Mouse (Mus musculus): Measurements from ENCODE around the gene Gm36028. TPM values are rescaled to one million over a fixed set of nuclear protein-coding genes. Genes with fewer than 3 reads are reported as not detected.

The Gm36028 gene
- not detected for polyA plus RNA-seq (2015; fragmentation: Illumina TruSeq; extraction: RNeasy Lipid Tissue Mini Kit (QIAGEN cat#74804); ENCODE audit: insufficient read depth, low read depth, low replicate concordance)

GRCm38 (mm10) chr16:37861029-37861428, at the start of gene Gm36028:
Gm36028 (minus strand) TSS chr16:37861146.

GRCm38 (mm10) chr16:37867791-37868505, 7.0 kb upstream of the Gm36028 start, which contains the start of gene Lrrc58:
Lrrc58 (plus strand) TSS chr16:37868389.

Other genes starting within 250 kb of the Gm36028 start
- 19.6 TPM for gene Ndufb4, start 206.7 kb downstream of the Gm36028 start, polyA plus RNA-seq (2015; fragmentation: Illumina TruSeq; extraction: RNeasy Lipid Tissue Mini Kit (QIAGEN cat#74804); ENCODE audit: insufficient read depth, low read depth, low replicate concordance)
- gene Fstl1, start 84.3 kb downstream of the Gm36028 start, polyA plus RNA-seq (2015; fragmentation: Illumina TruSeq; extraction: RNeasy Lipid Tissue Mini Kit (QIAGEN cat#74804); ENCODE audit: insufficient read depth, low read depth, low replicate concordance) = 28.0 TPM
- 6.2 TPM for gene Lrrc58, start 7.2 kb upstream of the Gm36028 start, polyA plus RNA-seq (2015; fragmentation: Illumina TruSeq; extraction: RNeasy Lipid Tissue Mini Kit (QIAGEN cat#74804); ENCODE audit: insufficient read depth, low read depth, low replicate concordance)
- not detected for gene Gpr156, start 55.4 kb upstream of the Gm36028 start, polyA plus RNA-seq (2015; fragmentation: Illumina TruSeq; extraction: RNeasy Lipid Tissue Mini Kit (QIAGEN cat#74804); ENCODE audit: insufficient read depth, low read depth, low replicate concordance)
- 4.2 TPM for gene Gsk3b, start 227.9 kb upstream of the Gm36028 start, polyA plus RNA-seq (2015; fragmentation: Illumina TruSeq; extraction: RNeasy Lipid Tissue Mini Kit (QIAGEN cat#74804); ENCODE audit: insufficient read depth, low read depth, low replicate concordance)